Mouse (Mus musculus) megakaryocyte, embryonic 14.5 days (primary cell): ENCODE data around the gene Lix1l.

Experiments
- FLI1 ChIP-seq: IDR thresholded peaks from 2 replicates; pipeline ENCODE4 v1.6.1; 2012; ENCODE audit warnings: low read length, inconsistent platforms, mixed read lengths
- GATA1 ChIP-seq: IDR thresholded peaks from 3 replicates; pipeline ENCODE4 v1.6.1; 2012; ENCODE audit warnings: mixed read lengths, low read length, inconsistent platforms, borderline replicate concordance

GRCm38 (mm10) chr3:96675690-96676089 lies 74.7 kb downstream of the Lix1l start:
- TF ChIP-seq GATA1 (no peak), FLI1 (no peak)
